Mouse (Mus musculus): ENCODE measurements around the gene Gbf1.

GRCm38 (mm10) chr19:46135297-46135696 is 17.0 kb upstream of the Gbf1 start:
- TF ChIP-seq RCOR1 (conservative IDR thresholded peaks at IDR 0.05; ENCODE audit: low read depth, low read length) (no peak), TCF12 (IDR thresholded peaks at IDR 0.05; ENCODE audit: low read depth, low read length) (no peak), CTCF (conservative IDR thresholded peaks at IDR 0.05 in 1 of 2, IDR thresholded peaks at IDR 0.05 in 1 of 2; ENCODE audit: low read depth in 2 of 2, low read length in 2 of 2) (peak; percentile 88 to 97), POLR2A (IDR thresholded peaks at IDR 0.05; ENCODE audit: low read depth, low read length) (no peak), CHD2 (IDR thresholded peaks at IDR 0.05; ENCODE audit: low read length) (no peak), SIN3A (IDR thresholded peaks at IDR 0.05; ENCODE audit: low read length) (no peak)
